Mouse (Mus musculus): ENCODE measurements around the gene Tdg. TPM values are rescaled to one million over a fixed set of nuclear protein-coding genes. Genes with fewer than 3 reads are reported as not detected.
"Not testable (repeated sequence)": the region's sequence is repeated elsewhere in the genome, so short reads cannot be mapped to it uniquely, and the experiment has no call there.

Tdg gene
- total RNA-seq (2014; rRNA removed; ENCODE audit: low replicate concordance) = 37.5 and 43.0 TPM in 2 replicates
- polyA plus RNA-seq (2015; fragmentation: Nextera tagmentation; extraction: Ambion mirVana) = 37.1 and 40.9 TPM in 2 replicates

DNA sequence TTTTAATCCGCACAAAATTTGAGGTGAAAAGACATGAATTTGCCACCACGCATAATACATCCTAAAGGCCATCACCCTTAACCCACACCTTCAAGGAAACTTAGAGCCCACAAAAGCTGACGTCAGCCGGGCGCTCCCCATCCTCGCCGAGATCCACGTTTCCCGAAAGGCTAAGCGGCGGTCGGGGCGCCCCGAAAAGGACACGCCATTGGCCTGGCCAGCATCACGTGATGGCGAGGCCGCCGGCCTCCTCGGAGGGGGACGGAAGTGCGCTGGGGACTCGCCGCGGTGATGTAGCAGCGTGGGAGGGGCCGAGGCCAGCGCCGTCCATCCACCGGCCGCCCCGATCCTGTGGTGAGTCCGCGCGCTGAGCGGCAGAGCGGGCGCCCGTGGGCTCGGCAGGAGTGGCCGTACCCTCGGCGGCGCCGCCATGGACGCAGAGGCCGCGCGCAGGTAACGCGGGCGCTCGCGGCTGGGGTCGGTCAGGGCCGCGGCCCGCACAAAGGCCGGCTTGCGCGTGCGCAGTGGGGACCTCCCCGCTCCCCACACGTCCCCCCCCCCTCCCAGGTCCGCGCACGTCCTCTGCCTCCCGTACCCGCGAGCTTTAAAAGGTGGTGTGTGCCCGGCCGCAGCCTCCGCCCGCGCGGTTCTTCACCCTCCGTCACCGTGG is at the start of gene Tdg:
Gene Tdg, plus strand, starts transcription at position 243 of the 670 bp plus-strand sequence.
- under 1% methylated on average over 51 of the region's 78 CpGs for WGBS
- H3K27me3 ChIP-seq (ENCODE audit: control insufficient read depth, insufficient read depth, low read length); H3K4me1 ChIP-seq (ENCODE audit: control insufficient read depth, insufficient read depth); H3K9me3 ChIP-seq (replicated peaks; ENCODE audit: control insufficient read depth, low read length): not testable (repeated sequence)
- H3K9ac ChIP-seq (replicated peaks; ENCODE audit: low read depth, low read length) = peak within 1 kb of the TSS; percentile 63
- H3K4me2 ChIP-seq (ENCODE audit: low read depth, low read length) = peak within 1 kb of the TSS; percentile 78
- H3K36me3 ChIP-seq (replicated peaks; ENCODE audit: control insufficient read depth, insufficient read depth, low read length) = 0 out of 2 replicates have a peak, but pooled peaks cover 10% of the 10 kb centered on the region
- H3K27ac ChIP-seq (ENCODE audit: low read depth) = peak within 1 kb of the TSS; percentile 85
- peak; percentile 91 for DNase-seq (ENCODE audit: low spot score)
- peak; percentile 98 for ATAC-seq (ENCODE audit: insufficient read depth, low read depth)
- H3K4me3 ChIP-seq (ENCODE audit: low read depth, low read length) = peak within 1 kb of the TSS; percentile 66

DNA sequence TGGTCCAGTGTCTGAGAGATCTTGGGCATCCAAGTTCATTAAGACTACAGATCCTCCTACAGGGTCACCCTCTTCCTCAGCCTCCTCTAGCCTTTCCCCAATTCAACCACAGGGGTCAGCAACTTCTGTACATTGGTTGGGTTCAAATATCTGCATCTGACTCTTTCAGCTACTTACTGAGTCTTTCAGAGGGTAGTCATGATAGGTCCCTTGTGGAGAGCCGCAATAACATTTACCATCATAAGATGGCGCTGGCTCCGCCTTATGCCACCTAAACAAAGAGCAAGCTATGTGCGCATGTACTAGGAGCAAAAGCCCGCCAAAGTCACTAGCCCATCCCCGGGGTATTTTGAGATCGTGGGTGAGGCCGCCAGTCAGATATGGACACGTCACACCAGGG is 40.0 kb upstream of the Tdg start:
- H3K9ac ChIP-seq (replicated peaks; ENCODE audit: low read depth, low read length); H3K4me3 ChIP-seq (ENCODE audit: low read depth, low read length); ATAC-seq (ENCODE audit: insufficient read depth, low read depth); H3K9me3 ChIP-seq (replicated peaks; ENCODE audit: control insufficient read depth, low read length); H3K4me1 ChIP-seq (ENCODE audit: control insufficient read depth, insufficient read depth); DNase-seq (ENCODE audit: low spot score); H3K4me2 ChIP-seq (ENCODE audit: low read depth, low read length); H3K27ac ChIP-seq (ENCODE audit: low read depth); H3K27me3 ChIP-seq (ENCODE audit: control insufficient read depth, insufficient read depth, low read length); H3K36me3 ChIP-seq (replicated peaks; ENCODE audit: control insufficient read depth, insufficient read depth, low read length): not testable (repeated sequence)
- WGBS = 75% methylated on average over 9 of the region's 9 CpGs

DNA sequence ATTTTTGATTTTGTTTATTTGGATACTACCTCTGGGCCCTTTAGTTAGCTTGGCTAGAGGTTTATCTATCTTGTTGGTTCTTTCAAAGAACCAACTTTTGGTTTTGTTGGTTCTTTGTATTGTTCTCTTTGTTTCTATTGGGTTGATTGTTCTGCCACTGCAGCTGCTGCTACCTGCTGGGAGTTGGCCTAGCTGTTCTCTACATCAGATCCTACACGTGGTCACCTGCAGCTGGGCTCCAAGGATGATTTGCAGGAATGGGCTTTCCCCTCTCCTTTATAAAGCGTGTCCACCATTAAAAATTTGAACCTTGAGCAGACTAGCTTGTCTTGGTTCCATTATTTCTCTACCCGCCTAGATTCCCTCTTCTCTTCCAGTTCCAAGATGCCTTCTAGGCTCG is 35.2 kb upstream of the Tdg start:
- H3K4me2 ChIP-seq (ENCODE audit: low read depth, low read length); H3K27me3 ChIP-seq (ENCODE audit: control insufficient read depth, insufficient read depth, low read length); DNase-seq (ENCODE audit: low spot score); ATAC-seq (ENCODE audit: insufficient read depth, low read depth); H3K4me1 ChIP-seq (ENCODE audit: control insufficient read depth, insufficient read depth); H3K4me3 ChIP-seq (ENCODE audit: low read depth, low read length); H3K36me3 ChIP-seq (replicated peaks; ENCODE audit: control insufficient read depth, insufficient read depth, low read length); H3K9ac ChIP-seq (replicated peaks; ENCODE audit: low read depth, low read length); H3K9me3 ChIP-seq (replicated peaks; ENCODE audit: control insufficient read depth, low read length); H3K27ac ChIP-seq (ENCODE audit: low read depth): not testable (repeated sequence)
- 57% methylated on average over 4 of the region's 4 CpGs for WGBS

DNA sequence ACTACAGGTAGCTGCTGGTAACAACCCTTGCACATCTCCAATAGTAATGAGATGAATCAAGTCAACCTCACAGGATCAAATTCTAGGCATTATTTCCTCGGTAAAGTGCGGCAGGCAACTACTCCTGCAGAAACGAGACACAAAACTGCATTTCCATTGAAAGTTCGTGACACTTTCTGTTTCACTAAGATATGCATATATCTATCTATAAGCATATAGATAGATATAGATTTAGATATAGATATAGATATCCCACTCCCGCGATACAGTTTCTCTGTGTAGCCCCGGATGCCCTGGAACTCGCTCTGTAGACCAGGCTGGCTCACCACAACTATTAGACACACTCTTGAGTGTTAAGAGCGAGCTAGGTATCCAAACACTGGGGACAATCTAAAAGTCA is 7.4 kb upstream of the Tdg start:
- WGBS = 24% methylated on average over 9 of the region's 9 CpGs

DNA sequence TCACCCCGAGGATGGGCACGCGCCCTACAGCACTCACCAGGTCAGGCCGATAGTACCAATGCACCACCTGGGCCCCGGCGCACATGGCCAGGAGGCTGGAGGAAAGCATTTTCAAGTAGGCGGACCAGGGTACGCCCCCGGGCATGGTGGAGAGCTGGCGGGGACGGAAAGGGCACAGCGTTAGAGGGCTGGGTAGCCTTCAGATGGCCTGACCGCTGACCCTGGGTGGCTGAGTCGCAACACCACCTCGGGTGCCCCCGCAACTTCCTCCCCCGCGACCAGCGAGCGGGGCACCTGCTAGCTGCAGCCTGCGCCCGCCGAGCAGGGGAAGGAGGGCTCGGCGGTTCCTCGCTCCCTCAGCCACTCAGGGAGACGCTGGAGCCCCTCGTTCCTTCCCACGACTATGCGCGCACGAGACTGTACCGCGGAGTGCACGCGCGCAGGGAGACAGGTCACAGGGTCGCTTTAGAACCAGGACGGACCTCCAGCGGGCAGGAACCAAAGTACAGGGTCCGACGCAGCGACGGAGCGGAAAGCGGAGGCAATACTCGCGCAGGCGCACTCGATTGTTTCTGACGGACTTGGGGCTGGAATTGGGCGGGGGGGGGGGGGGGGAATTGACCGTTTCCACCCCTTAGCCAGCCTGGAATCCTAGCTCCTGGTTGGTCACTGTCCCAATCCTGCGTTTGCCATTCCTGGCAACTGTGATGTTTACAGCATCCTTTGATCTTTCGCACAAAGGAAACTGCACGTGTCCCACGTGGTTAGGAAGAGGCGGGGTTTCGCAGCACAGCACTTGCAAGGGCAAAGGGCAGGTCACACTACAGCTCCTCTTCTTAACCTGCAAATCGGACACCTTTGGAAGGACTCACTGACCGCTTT is 6.7 kb upstream of the Tdg start, which contains the start of gene 1190007I07Rik:
Gene 1190007I07Rik, minus strand, starts transcription at position 558 of the 882 bp plus-strand sequence.
- DNase-seq (ENCODE audit: low spot score) (peak; percentile 90), ATAC-seq (ENCODE audit: insufficient read depth, low read depth) (peak; percentile 92)
- Histone ChIP-seq H3K27me3 (ENCODE audit: control insufficient read depth, insufficient read depth, low read length) (no peaks in the 10 kb centered on the region), H3K4me3 (ENCODE audit: low read depth, low read length) (peak within 1 kb of the TSS; percentile 66), H3K4me2 (ENCODE audit: low read depth, low read length) (peak within 1 kb of the TSS; percentile 70), H3K27ac (ENCODE audit: low read depth) (peak within 1 kb of the TSS; percentile 87), H3K9ac (replicated peaks; ENCODE audit: low read depth, low read length) (peak within 1 kb of the TSS; percentile 74), H3K9me3 (replicated peaks; ENCODE audit: control insufficient read depth, low read length) (no peaks in the 10 kb centered on the region), H3K36me3 (replicated peaks; ENCODE audit: control insufficient read depth, insufficient read depth, low read length) (no peaks in the 10 kb centered on the region), H3K4me1 (ENCODE audit: control insufficient read depth, insufficient read depth) (no peaks in the 10 kb centered on the region)
- TF ChIP-seq CTCF (IDR thresholded peaks at IDR 0.05; ENCODE audit: low read depth) (no peak), EP300 (IDR thresholded peaks at IDR 0.05; ENCODE audit: low read depth) (no peak)
- under 1% methylated on average over 59 of the region's 61 CpGs for WGBS

More for the DNA sequence above, 7.4 kb upstream of the Tdg start:
- Histone ChIP-seq H3K4me1 (ENCODE audit: control insufficient read depth, insufficient read depth) (no peaks in the 10 kb centered on the region), H3K27ac (ENCODE audit: low read depth) (no peak overlapping the region), H3K36me3 (replicated peaks; ENCODE audit: control insufficient read depth, insufficient read depth, low read length) (no peaks in the 10 kb centered on the region), H3K9me3 (replicated peaks; ENCODE audit: control insufficient read depth, low read length) (no peaks in the 10 kb centered on the region), H3K4me2 (ENCODE audit: low read depth, low read length) (peak overlapping the region; percentile 70), H3K4me3 (ENCODE audit: low read depth, low read length) (peak overlapping the region; percentile 66), H3K9ac (replicated peaks; ENCODE audit: low read depth, low read length) (peak overlapping the region; percentile 74), H3K27me3 (ENCODE audit: control insufficient read depth, insufficient read depth, low read length) (no peaks in the 10 kb centered on the region)
- no peak for TF ChIP-seq EP300 (IDR thresholded peaks at IDR 0.05; ENCODE audit: low read depth)
- no peak for TF ChIP-seq CTCF (IDR thresholded peaks at IDR 0.05; ENCODE audit: low read depth)
- DNase-seq (ENCODE audit: low spot score) = no peak
- no peak for ATAC-seq (ENCODE audit: insufficient read depth, low read depth)

DNA sequence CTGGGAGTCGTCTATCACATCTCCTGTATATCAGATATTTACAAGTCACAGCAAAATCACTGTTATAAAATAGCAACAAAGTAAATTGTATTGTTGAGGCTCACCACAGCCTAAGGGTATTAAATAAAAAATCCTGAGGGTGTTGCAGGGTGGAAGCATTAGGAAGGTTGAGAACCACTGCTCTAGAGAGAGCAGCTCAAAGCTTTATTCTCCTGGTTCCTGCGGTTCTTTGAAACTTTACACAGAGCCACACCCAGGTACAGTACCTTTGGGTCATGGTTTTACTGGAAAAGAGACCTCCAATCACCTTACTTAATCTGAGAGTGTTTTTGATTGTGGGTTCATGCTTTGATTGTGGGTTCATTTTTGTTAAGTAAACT is 6.1 kb upstream of the Tdg start:
- Histone ChIP-seq H3K4me3 (ENCODE audit: low read depth, low read length) (peak overlapping the region; percentile 66), H3K9ac (replicated peaks; ENCODE audit: low read depth, low read length) (peak overlapping the region; percentile 74; the same call in 1 of the 2 replicates), H3K4me2 (ENCODE audit: low read depth, low read length) (peak overlapping the region; percentile 70), H3K27ac (ENCODE audit: low read depth) (peak overlapping the region; percentile 87)
- H3K9me3 ChIP-seq (replicated peaks; ENCODE audit: control insufficient read depth, low read length); H3K27me3 ChIP-seq (ENCODE audit: control insufficient read depth, insufficient read depth, low read length); H3K36me3 ChIP-seq (replicated peaks; ENCODE audit: control insufficient read depth, insufficient read depth, low read length); ATAC-seq (ENCODE audit: insufficient read depth, low read depth); H3K4me1 ChIP-seq (ENCODE audit: control insufficient read depth, insufficient read depth); DNase-seq (ENCODE audit: low spot score): not testable (repeated sequence)
- 10% methylated on average over 2 of the region's 2 CpGs for WGBS
